Mouse (Mus musculus) heart, adult 8-10 months (tissue): ENCODE results near the gene Plekhh2. TPM values are rescaled to one million over a fixed set of nuclear protein-coding genes. Genes with fewer than 3 reads are reported as not detected.
"Not testable (repeated sequence)": the region's sequence is repeated elsewhere in the genome, so short reads cannot be mapped to it uniquely, and the experiment has no call there.

ENCODE experiments used
- DNase-seq: peaks from one replicate; pipeline ENCODE4 v3.0.0; 2022; ENCODE audit warnings: low spot score
- total RNA-seq, 4 experiments: library from RNA; stranded (reverse); gene quantifications; 2 replicates each; pipeline ENCODE4 v1.2.4; 2022

Gene Plekhh2
- total RNA-seq, 4 experiments from 2014 or later = 1.3 to 2.4 (median 2.1) TPM

DNA sequence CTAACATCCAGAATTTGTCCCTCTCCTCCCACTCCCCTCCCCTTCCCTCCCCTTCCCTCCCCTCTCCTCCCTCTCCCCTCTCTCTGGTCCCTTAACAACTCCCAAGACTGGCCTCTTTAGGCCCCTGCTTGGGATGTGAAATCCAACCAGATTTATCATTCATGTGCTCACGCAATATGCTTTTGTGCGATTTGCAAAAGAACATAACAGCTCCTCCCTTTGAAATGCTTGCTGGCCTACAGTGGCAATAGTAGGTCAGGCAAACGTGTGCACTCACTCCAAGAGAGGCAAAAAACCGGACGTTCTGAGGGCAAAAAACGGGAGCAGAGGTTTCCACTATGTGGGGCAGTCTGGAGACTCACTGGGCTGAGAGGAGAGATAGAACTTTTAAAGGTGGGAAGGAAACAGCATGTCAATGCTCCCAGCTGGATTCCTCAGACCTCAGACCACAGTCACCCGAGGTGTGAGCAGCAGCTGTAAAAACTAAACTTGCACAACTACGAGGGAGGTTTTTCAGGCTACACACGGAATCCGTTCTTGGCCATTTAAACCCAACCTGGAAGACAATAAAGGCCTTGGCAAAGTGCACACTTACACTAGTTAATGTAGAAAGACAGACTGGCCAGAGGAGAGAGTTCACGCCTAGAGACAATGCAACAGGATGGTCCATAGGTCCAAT is 595 bp upstream of the Plekhh2 start:
- DNase-seq = no peak

DNA sequence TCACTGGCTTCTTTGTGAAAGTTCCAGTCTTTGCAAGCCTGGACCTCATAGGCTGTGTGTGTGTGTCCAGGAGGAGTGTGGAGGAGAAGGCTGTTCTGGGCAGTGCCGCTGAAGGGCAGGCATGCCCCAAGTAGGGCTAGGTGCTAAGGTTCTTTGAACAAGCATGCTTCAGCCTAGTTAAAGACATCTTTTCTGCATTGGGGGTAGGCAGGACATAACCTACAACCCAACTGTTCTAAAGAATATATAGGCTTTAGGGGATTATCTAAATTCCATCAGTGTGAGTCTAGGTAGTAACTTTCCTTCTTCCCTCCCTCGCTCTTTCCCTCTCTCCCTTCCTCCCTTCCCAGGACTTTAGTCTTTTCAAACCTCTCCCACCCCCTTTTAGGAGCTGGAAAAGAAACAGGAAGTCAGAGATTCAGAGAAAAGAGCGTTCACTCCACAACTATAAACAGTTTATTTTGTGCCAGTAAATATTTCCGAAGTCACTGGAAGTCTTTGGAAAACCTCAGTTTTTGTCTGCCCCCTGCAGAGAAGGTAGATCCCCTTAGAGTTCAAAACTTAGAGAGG is 906 bp downstream of the Plekhh2 start:
- DNase-seq = no peak

DNA sequence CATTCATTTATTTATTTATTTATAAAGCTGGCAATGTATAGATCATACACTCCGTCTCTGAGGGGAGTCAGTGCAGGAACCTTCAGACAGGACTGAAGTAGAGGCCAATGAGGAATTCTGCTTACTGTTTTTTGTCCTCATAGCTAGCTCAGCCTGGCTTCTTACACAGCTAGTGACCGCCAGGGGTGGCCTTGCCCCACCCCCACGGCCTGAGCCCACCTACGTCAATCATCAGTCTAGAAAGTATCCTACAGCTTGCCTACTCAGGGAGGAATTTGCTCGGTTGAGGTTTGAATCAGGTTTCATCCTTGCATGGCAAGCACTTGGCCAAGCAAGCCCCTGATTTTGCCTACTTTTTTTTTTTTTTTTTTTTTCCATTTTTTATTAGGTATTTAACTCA is 4.2 kb downstream of the Plekhh2 start:
- DNase-seq = no peak

DNA sequence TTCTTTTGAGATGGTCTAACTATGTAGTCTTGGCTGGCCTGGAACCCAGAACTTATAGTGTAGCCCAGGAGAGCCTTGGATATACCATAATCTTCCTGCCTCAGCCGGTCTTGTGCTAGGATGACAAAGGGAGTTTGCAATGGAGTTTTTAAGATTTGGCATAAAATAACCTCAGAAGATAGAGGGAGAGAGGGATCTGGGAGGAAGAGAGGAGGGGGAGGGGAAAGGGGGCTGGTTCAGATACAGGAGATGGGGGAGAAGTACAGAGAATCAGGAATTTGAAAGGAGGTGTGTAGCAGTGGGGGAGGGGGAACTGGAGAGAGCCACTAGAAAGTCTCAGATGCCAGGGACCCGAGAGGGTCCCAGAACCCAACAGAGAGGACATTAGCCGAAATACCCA is 7.7 kb downstream of the Plekhh2 start:
- DNase-seq = no peak

DNA sequence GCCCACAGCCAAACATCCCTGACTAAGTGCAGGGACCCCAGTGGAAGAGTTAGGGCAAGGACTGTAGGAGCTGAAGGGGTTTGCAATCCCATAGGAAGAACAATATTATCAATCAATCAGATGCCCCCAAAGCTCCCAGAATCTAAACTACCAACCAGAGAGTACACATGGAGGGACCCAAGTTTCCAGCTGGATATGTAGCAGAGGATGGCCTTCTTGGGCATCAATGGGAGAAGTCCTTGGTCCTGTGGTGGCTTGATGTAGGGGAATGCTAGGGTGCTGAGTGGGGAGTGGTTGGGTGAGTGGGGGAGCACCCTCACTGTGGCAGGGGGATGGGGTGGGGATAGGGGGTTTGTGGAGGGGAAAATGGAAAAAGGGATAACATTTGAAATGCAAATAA is 8.4 kb downstream of the Plekhh2 start:
- no peak for DNase-seq

DNA sequence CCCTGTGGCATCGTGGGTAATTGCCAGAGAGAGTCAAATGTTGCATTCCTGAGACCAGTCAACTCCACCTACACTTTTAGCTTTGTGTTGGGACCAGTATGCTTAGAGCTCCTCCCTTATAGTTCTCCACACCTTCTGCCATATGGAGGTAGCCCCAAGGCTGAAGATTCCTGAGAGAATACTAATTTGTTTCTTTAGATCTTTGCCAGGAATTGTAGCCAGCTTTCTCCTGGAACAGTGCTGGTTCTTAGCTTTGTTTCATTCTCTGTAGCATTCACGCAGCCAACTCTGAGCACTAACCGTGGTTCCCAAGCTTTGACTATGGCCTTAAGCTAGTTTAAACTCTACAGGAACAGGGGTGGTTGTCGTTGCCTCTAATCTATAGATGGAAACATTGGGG is 17.7 kb downstream of the Plekhh2 start:
- no peak for DNase-seq

DNA sequence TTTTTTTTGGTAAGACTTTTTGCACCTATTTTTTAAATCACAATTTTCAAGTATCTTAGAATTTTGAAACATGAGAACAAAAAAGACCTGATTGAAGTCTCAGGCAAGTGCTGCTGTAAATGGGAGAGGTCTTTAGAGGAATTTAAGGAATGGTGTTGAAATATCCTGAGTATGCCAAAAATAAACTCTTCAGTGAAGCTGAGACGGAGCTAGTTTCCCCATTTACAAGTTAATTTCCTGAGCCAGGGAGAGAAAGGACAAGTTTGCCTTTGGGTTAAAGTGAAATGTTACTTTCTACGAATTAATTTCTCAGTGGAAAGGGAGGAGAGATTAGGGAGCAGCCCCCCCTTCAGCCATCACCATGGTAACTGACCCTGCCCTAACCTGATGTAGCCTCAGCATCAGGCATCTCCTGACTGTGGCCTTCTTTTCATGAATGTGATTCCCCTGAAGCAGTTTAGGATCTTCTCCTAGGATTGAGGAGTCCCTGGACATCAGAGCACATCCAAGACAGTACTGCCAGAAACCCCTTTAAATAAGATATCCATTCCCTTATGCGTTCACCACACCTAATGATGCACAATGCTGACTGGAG is 18.6 kb downstream of the Plekhh2 start:
- DNase-seq = no peak

DNA sequence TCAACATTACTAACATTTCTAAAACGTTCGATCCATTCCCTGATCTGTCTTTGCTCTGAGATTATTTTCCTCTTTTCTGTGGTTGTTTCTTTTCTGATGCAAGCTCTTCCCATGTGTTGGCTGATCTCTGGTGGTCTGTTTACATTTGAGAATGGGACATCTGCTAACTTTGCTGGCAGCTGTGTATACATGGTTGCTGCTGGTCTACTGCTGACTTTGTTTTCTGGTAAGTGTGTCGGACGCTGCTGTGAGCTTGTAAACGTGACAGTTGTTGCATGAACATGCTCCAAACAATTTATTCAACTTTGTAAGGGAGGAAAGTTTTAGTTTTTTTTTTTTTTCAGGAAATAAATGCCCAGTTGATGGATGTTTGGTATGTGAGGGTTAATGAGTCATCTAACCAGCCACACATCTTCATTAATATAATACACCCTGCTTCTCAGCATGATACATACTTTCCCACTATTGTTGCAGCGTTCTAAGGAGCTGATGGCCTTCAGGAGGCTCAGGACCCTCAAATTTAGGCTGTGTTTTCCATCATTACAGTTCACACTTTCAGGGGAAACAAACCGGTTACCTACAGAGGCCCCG is 21.3 kb downstream of the Plekhh2 start:
- DNase-seq = no peak

DNA sequence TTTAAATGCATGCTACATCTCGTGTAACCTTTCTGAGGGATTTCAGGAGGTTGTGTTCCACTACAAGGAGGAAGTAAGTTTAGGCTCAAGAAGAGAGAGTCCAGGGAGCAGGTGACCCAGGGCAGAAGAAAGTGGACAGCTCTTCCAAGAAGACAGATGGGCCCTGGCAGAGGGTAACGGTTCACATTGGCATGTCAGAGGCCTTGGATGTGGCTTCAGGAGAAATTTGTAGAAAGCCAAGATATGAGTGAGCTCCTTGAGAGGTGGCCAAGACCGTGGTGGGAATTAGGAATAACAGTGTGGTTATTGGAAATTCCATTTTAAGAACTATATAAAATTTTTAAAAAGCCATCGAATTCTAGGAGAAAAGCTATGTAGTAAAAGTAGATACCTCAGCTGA is 22.1 kb downstream of the Plekhh2 start:
- no peak for DNase-seq

DNA sequence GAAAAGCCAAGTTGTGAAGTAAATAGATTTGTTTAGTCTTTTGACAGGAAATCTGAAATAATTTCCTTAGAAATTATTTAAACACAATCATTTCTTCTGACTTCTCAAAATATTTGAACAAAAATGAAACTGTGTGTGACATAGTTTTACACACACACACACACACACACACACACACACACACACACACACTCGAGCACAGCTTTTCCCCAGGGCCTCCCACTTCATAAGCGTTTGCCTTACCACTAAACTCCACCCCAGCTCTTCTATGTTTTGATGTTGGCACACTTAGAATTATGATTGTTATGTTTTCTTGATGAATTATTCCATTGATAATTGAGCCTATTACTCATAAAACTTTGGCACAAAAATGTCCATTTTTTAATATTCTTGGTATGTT is 22.9 kb downstream of the Plekhh2 start:
- no peak for DNase-seq

DNA sequence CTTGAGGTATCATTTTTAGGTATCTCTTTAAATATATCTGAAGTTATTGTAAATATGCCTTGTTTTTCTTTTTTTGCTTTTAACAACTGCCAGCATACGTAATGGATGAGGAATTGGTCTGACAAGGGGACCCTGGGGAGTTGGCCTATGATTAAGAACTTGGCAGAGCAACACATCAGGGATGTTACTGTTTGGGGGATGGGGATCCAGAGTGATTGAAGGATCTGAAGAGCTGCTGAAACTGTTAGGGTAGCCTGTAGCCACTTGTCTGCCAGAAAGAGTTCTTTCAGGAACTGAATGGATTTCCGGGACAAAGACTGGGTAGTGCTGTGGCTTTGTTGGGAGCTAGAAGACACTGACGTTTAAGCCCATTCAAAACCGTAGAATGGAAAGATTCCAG is 23.5 kb downstream of the Plekhh2 start:
- DNase-seq = peak; percentile 68

DNA sequence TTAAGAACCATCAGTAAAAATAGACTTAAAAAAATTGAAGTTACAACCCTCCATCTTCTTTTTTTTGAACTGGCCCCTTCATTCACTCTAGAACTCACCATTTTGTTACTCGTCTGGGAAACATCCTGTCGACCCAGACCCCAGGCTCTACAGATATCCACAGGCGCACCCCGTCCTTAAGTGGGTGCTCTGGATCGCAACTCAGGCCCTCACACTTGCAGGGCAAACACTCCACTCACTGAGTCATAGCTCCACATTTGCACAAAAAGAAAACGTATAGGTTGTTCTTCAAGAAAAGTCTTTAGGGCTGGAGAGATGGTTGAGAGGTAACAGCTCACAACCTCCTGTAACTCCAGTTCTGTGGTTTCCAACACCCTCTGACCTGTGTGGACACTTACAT is 25.6 kb downstream of the Plekhh2 start:
- no peak for DNase-seq

DNA sequence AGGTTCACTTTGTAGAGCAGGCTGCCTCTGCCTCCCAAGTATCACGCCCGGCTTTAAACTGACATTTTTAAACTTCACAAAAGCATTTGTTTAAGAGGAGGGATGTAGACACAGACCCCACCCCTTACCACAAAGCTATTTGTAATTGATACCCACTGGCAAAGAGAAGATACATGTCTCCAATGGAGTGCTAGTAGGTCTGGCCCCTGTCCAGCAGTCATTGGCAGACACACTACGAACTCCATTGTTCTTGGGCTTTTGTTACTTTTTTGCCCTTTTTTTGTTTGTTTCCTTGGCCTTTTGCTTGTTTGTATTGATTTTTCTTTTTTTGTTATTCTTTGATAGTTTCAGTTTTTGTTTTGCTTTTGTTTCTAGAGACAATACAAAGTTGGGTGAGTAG is 26.3 kb downstream of the Plekhh2 start:
- no peak for DNase-seq

DNA sequence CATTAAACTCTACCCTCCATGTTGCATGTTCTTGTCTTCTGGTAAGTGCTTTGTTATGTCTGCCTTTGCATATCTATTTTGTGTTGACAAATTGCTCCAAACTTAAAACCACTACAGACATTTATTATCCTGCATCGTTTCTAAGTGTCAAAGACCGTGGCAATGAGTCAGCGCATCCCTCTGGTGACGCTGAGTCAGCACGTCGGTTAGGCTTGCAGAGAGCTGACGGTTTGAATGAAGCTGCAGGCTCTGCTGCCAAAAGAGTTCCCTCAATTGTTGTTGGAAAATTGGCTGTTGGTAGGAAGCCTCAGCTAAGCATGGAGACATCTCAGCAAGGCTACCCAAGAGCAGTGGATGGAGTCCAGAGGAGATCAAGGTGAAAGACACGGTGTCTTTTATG is 28.9 kb downstream of the Plekhh2 start:
- no peak for DNase-seq

DNA sequence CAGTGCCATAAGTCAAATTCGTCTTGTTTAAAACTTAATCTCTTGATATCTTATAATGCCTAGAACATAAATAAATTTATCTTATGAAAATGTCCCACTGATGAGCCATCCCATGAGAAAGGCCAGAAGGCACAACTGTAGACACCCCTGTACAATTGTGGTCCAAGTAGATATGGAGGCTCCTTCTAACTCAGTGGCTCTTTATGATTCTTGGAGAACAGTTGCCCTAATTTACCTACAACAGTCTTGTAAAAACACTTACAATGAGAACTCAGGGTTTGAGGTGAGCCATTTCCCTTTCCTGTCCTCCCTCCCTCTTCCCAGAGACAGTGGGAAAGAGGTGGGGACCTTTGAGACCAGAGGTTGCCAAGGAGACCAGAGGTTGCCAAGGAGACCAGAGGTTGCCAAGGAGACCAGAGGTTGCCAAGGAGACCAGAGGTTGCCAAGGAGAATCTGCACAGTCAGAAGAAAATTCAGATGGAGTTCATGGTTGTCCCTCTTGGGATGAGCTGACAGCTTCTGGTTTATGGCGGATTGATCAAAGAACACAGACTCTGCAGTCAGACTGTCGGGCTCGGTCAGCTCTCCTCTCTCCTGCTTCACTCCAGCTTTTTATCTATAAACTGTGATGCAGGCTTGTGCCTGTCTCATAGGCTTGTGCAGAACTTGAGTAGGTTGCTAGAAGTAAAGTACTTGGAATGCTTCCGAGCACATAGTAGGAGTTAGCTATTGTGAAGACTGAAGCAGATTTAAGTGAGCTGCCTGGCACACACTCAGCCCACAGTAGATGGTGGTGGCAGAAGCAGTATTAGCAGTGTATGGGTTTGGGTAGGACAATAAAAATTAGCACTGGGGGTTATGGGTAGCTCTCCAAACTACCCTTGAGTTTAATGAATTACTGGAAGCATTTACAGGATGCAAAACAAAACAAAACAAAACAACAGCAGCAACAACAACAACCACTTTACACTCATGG is 39.5 kb downstream of the Plekhh2 start:
- no peak for DNase-seq

DNA sequence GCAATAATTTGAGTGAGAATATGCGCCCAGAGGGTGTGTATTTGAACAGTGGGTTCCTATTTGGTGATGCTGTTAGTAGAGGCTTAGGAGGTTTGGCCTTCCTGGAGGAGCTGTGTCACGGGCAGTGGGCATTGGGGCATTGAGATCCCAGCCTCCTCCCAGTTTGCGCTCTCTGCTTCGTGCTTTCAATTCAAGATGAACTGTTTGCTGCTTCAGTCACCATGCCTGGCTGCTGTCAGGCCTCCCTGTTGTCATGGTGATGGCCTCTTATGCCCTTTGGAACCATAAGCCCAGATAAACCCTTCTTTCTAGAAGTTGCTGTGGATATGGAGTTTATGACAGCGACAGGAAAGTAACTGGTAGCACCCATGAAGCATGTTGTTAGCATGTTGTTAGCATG is 40.5 kb downstream of the Plekhh2 start:
- no peak for DNase-seq

DNA sequence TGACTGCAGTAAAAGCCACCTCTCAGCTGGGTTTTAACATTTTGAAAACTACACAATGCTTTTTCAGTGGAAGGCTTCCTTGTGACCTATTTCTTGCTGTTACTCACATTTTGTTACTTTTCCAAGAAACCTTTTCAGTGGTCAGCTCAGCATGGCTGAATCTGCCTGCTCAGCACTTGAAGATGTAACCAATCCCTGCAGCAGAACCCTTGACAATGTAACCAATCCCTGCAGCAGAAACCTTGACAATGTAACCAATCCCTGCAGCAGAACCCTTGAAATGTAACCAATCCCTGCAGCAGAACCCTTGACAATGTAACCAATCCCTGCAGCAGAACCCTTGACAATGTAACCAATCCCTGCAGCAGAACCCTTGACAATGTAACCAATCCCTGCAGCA is 52.6 kb downstream of the Plekhh2 start:
- DNase-seq = not testable (repeated sequence)

DNA sequence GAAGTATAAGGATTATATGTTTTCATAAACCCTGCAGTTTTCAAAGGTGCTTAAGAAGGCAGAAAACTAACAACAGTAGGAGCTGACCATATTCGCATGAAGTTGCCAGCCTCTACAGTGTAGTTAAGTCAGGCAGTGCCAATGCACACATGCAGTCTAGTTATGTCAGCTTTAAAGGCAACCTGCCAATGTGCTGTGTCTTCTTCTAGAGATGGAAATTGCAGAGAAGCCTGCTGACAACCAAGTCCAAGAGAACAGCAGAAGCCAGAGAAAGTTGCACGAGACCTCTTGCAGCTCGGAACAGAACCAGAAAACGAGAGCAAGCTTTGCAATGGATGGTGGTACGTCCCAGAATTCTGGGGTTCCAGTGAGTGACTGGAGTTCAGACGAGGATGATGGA is 54.1 kb downstream of the Plekhh2 start:
- DNase-seq = no peak

DNA sequence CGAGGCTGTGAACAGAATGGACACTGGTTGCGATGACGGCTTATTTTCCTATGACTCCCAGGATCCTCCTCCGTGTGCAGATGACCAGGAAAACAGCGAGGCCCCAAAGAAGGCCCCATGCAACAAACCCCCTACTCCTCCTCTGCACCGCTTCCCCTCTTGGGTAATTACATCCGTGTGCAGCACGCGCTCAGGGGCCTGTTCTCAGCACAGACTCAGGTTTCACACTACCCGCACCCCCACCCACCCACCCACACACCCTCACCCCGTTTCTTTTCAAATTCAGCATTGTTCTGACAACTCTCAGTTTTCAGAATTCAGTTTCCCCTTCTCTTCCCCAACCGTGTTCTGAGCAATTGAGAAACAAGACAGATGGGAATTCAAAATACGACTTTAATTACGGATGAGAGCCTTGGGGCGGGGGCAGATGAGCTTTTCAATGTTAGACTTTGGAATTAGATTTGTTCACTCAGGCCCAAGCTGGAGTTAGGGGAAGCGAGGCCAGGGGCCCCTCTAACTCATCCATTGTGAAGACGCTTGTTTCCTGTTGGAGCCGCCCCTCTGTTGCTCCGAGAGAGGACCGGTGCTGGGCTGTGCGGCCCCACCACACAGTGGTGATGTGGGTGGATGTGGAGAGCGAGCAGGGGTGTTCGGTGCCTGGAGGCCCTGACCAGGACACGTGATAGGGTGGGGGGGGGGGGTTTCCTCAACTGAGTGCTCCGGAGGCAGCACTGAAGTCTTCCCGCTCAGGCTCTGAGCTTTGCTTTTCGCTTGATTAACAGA is 55.3 kb downstream of the Plekhh2 start:
- DNase-seq = no peak

DNA sequence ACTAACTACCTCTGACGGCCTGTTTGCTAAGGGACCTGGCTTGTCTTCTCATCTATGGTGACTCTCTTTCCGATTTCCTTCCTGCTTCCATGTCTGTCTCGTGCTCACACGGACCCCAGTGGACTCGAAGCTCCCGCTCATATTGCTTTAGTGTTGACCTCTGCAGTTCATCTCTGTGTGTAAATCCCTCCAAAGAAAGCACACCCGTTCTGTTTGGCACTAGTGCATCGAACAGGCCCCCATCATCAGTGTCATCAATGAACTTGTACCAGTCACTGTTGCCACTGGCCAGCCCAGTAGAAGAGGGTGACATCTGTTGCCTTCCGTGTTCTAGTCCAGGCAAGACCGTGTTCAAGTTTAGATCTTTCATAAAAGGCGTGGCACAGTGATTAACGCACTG is 57.1 kb downstream of the Plekhh2 start:
- DNase-seq = no peak

DNA sequence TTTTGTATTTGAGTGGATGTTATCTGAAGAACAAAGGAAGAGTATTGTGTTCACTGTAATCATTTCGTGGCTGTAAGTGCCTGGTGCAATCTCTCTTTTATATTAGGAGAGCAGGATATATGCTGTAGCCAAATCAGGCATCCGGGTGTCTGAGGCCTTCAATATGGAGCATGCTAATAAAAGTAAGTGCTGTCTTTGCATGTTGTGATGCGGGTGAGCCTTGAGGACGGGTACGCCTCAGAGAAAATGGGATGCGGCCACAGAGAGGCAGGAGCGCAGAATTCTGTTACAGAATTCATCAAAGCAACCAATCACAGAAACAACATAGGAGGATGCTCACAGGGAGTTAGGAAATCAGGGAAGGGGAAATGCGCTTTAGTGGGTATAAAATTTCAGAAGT is 58.1 kb downstream of the Plekhh2 start:
- DNase-seq = no peak
